Mouse (Mus musculus) brain, adult 2 months (tissue): ENCODE data around the gene Ebf3.

Experiments
- DNase-seq: peaks from one replicate; pipeline ENCODE4 v3.0.0; 2011; ENCODE audit warnings: low read depth, low spot score

Gene Ebf3

DNA sequence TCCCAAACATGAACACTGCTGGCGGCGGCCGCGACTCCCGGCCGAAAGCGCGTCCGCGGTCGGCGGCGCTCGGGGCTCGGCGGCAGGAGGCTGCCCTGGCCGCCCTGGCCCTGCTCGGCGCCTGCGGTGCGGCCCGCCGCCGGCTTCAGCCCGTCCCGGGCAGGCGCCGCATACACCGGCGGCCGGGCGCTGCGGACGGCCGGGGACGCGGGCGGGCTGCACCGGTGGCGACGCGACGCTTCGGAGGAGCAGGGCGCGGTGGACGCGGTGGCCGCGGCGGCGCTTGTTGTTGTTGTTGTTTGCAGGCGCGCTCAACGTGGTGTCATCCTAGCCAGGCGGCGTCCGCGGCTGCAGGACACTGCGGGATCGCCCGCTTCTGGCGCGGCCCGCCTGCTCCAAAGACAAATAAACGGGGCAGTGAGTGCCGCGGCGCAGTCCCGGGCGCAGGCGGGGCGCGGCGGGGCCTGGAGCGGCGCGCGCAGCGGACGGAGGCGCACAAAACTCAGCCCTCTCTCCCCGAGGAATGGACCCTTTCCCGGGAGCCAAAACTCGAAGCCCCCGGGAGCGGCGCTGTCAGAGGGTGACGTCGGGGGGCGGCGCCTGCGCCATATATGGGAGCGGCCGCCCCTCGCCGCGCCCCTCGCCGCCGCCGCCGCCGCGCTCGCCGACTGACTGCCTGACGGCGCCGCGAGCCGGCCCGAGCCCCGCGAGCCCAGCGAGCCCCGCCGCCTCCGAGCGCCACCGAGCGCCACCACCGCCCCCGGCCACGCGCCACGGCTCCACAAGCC lies at the start of gene Ebf3:
Gene Ebf3 (minus strand): TSS at position 542 of the 788 bp plus-strand sequence.
- DNase-seq: no peak

DNA sequence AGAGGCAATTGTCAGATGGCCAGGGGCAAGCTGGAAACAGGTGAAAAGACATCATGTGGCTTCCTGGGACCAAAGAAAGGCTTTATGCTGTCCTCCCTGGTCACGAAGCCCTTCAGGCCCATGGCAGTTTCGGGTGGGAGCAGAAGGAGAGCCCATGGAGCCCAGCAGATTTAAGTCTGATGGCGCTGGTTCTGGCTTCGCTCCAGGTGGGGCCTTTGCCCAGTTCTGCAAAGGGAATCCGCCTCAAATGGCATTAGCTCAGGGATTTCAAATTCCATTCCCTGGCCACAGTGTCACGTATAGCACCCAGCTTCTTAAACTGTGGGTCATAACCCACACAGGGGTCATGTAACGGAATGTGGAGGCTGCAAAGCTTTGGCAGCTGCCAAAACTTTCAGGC lies 32.6 kb upstream of the Ebf3 start:
- DNase-seq: no peak

DNA sequence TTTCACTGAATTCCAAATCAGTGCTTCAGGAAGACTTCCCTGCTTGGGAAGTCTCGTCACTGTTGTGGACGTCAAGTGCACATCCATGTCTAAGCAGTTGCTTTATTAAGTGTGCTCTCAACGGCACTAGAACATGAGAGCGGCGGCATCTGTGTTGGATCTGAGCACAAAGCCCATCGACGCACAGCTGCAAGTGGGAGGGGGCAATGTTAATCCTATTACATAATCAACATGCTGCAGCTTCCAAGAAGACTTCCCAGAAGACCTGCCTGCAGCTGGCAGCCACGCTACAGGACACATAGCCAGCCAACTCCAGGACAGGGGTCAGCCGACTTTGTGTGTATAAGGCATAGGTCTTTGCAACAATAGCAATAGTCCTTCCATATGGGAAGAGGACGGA lies 31.8 kb upstream of the Ebf3 start:
- no peak for DNase-seq

DNA sequence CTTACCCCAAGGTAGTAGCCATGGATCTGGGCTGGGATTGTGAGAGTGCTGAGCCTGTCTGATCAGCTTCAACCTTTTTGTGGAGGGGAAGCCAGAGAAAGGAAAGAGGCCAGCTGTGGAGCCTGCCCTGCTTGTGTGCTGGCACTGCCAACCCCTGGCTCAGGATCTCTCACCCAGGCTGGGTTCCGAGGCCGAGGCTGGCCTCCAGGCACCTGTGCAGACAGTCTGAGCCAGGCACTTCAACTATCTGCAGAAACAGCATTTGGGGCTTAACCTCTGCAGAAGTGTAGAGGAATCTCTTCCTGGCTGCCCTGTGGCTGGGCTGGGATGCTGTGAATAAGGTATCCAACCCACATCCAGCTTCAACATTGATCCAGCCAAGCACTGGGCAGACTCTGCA lies 19.7 kb upstream of the Ebf3 start:
- no peak for DNase-seq

DNA sequence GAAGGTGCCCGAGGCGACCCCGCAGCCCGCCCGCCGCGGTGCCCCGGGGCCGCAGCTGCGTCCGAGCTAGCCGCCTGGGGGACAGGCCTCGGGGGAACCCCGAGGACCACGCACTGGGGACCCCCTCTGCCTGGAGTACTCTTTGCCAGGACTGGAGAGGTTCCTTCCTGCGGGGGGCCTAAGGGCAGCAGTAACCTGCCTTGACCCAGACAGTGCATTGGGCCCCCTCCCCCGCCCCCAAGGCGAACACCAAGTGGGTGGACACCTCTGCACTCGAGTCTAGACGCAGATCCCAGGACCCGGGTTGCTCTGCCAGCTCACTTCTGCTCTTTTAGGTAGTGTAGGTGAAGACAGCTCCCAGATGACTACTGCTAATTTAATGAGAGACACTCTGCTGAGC lies 8.7 kb upstream of the Ebf3 start:
- no peak for DNase-seq

DNA sequence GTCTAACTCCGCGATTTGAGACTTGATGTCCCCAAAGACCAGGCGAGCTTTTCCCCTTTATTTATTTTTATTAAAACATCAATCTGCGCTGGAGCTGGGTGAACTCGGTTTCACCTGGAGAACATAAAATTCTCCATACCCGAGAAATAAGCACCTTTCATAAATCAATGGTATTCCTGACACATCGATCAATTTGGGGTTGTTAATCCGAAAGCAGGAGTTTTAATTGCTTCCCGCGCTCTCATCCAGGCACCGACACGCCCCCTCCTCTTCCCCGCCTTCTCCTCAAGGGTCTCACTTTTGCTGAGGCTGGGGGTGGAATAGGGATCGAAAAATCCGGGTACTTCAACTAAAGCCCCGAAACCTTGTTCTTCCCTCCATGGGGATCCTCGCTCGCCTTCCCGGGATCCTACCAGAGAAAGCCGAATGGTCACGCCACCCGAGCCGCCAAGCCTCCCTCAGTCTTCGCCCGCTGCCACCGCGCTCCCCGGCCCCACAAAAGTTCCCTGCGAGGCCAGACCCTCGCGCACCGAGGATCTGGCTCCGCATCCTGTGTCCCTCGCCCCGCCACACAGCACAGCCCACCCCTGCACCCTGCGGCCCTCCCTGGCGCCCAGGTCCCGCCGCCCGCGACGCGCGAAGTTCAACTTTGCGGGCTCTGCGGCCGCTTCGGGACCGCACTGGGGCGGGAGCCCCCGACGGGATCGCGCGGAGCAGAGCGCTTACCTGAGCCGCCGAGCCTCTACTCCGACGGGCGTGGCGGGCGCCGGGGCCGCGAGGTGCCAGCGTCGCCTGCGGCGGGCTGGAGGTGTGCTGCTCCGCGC lies 7.9 kb upstream of the Ebf3 start:
- no peak for DNase-seq

DNA sequence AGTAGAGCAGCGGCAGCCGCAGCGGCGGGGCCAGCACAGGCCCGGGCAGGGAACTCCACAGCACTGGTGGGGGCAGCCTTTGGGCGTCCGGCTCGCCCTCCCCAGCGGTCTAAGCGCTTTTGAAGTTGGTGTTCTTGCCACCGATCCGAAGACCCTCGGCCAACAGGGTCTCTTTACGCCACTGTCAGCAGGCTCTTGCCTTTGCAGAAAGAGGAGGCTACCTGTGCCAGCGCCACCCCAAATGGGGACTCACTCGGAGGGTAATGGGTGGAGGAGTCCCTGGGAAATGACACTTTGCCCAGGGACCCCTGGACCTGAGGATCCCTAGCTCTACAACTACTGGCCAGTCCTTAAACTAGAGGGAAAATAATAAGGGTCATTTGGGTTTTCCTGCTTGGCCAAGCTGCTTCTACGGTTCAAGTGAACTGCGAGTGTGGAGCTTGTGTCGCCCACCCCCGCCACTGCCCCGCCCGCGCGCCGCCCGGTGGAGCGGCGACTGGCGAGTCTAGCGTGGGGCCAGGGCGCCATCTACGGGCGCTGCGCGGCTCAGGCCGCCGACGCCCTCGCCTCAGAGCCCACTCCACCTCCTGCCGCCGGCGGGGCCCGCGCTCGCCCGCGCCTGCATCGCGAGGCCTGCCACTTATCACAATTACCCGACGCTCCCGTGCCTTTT lies 7.0 kb upstream of the Ebf3 start:
- DNase-seq: peak; percentile 36

DNA sequence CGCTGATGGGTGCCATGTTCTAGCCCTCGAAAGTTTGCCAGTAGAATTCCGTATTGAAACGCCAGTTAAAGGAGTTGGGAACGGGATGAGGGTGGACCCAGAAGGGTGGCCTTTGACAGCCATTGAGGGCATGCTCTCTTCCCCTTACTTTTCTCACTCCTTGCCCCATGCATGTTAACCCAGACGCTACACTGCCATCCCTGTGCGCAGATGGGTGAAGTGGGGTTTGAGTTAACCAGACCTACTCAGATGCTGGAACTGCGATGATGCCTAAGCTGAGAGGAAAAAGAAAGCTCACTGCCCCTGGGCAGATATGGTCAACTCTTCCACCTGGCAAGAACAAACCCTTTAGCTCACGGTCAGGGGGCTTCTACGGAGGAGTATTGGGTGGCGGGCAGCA lies 6.1 kb upstream of the Ebf3 start:
- no peak for DNase-seq

DNA sequence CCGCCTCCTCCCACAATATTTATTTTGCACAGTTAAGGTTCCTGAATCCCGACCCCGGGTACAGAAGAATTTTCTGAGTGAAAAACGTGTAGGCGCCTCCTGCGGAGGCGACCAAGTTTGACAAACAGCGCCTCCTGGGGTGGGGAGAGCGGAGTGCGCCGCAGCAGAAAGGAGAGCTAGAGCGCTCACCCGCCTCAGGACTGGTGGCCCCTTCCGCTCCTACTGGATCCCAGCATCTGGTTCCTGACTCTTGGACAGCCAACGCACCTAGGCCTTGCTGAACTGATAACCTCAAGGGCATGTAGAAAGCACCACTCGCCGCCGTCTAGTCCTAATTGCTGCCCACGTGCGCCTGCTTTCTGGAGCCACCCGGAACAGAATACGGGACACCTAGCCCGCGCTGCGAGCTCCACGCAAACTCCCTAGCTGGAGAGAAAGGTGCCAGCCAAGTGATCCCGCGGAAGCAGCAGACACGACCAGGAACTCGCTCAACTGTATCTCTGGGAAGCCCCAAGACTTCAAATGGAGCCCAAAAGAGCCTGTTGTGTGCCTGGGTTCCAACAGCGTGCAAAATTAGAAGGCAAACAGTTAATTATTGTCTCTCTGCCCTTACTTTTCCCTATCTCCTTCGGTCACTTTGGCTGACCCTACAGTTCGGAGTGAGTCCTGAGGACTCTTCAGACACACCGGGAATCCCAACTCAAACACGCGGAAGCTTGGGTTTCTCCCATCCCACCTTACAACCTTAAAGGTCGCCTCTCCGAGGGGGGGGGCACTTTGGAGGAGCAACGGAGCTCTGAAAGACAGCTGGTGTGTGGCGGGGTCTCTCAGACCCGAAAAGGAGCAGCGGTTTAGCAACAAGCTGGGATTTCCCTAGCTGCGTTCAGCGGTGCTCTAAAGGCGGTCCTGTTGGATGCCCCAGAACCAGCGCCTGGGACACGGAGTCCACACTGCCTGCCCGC lies 5.0 kb upstream of the Ebf3 start:
- DNase-seq: no peak

DNA sequence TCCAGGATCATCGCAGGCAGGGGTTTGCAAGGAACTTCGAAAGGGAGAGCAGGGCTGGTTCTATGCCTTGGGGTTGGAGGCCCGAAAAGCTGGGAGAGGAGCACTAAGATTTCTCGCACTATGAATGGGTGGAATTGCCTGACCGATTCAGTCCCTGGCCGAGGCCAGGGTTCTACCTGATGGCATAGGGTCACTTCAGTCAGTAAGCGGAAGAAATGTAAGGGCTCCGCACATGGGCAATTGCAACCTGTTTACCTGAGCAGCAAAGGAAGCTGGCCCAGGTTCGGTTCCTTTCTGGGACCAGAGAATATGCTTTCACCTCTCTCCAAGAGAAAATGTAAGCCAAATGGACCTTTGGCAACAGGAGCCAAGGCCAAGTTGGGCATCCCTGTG lies 4.1 kb upstream of the Ebf3 start:
- DNase-seq: no peak

DNA sequence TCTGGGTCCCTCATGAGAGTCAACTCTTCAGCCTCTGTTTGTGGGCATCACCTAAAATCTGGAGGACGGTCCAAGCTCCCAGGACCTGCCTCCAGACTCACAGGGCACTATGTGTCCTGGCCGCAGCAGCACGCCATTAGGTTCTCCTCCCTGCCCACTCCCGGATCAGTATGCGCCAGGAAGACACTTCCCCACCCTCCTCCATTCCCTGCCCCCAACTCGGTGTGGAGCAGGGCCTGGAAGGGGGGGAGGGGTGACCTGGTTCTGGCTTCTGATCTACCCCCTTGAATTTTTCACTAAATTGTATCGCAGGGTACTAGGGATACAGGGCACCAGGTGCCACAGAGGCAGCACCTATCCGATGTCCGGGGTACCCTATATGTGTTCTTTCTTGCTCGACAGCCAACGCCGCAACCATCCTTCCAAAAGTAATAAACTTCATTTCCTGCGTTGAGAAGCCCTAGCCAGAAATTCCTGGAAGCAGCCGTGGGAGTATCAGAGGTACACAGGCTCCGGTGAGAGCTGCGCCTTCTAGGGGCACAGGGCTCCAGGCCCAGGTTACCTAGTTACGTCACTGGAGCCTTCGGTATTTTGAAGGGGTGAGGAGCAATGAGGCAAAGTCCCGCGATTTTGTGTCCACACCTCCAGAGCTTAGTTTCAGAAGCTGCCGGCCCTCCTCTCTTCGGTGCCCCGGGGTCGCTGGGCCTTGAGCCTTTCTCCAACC lies 3.6 kb upstream of the Ebf3 start:
- DNase-seq: no peak

DNA sequence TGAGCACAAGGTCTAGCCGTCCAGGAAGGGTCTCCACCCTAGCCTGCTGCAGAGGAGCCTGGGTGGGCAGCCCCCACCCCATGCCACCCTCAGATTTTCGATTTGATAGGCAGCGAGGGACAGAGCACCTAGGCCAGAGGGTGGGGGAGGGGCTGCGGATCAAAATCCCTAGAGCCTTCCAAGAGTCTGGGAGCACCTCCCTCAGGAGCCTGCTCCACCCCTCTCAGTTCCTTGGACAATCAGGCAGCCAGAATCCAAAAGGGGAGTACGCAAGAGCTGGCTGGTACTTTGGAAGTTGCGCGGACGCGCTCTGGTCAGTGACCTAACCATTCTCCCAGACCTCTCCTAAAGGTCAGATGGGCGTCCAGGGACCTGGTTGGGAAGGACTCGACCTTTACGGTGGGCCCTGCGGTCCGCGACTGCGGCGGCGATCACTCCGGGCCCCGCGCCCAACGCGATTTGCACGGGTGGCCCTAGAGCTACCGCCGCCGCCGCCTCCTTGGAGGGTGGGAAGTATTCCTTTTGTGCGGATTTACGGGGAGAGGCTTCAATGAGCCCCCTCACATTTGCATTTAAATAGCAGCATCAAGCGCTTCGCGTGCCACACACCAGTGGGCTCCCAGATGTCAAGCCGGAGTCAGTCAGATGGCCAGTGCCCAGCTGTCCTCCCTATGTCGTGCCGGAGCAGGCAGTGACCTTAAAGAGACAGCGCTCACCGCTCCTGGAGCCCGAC lies 2.8 kb upstream of the Ebf3 start:
- DNase-seq: no peak

DNA sequence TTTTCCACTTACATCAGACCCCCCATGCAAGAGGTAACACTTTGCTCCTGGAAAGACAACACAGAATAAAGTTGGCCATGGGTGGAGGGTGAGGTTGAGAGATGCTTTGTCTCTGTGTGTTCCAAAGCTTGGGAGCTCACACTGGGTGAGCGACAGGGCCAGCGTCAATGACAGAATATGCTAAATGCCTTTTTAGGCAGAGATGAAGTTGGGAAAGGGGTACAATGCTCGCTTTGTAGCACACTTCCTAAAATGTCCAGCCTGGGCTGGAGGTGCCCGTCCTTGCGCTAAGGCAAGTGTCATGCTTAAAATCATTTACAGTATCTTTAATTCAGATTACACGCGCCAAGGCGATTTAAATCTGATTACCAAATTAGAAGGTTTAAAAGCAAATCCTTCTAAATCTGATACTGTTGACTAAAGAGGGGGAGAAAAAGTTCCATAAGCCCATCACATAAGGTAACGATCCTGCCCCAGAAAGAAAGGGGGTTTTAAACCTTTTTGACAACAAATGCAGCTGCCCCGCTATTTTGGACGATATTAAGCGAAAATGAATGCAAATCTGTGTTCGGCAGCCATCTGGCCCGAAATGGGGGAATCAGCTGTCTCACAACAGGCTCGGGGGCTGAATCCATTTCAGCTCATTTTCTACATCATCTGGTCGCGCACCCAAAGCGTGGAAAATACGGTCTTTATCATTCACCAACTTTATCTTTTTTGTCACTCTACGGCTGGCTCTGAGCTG lies 2.1 kb upstream of the Ebf3 start:
- no peak for DNase-seq

DNA sequence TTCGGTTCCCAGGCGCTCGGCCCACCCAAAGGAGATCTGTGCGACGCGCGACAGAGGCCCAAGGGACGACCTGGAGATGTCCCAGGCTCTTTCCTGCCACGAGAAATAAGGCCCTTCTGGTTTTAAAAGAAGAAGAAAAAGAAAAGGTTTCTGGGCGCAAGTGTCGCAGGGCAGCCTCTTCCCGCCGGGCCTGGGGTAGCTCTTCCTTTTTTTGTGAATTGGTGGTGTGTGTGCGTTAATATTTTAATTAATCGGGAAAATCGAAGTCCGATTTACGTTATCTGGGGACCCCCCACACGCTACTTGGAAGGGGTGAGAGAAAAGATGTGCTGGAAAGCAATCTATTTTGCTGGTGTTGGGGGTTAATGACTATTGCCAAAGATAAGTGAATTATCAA lies 1.3 kb upstream of the Ebf3 start:
- DNase-seq: no peak

DNA sequence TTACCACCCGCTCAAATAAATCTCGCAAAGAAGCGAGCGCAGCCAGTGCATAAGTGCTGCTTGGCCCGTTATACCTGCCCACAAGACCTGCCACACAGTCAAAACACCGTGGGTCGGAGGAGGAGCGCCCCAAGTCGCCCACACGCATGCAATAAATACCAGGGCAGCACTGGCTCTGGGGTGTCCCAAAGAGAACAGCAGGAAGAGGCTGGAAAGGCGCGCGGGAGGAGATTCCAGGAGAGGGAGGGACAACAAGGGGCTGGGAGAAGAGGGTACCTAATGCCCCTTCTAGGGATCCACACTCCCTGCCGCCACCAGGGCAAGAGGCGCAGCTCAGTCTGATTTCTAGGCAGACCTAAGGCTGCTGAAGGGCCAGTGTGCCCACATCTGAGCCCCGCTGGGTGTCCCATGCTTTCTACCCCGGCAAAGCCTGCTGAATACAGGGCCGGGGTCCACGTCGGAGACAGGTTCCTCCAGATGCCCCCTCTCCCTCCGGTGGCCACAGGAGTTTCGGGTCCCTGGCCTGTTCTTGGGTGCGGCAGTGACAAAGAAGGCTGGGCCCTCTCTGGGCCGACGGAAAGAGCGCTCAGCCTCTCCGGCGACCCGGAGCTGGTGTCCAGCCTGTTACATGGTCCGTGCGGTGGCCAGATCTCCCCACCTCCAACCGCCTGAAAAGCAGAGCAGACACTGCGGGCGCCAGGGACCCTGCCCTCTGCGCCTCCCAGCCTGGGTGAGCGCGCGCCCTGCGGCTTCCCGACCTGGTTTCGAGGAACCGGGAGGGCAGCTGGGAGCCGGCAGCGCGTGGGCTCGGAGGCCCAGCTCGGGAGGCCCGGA lies 682 bp upstream of the Ebf3 start:
- DNase-seq: no peak

DNA sequence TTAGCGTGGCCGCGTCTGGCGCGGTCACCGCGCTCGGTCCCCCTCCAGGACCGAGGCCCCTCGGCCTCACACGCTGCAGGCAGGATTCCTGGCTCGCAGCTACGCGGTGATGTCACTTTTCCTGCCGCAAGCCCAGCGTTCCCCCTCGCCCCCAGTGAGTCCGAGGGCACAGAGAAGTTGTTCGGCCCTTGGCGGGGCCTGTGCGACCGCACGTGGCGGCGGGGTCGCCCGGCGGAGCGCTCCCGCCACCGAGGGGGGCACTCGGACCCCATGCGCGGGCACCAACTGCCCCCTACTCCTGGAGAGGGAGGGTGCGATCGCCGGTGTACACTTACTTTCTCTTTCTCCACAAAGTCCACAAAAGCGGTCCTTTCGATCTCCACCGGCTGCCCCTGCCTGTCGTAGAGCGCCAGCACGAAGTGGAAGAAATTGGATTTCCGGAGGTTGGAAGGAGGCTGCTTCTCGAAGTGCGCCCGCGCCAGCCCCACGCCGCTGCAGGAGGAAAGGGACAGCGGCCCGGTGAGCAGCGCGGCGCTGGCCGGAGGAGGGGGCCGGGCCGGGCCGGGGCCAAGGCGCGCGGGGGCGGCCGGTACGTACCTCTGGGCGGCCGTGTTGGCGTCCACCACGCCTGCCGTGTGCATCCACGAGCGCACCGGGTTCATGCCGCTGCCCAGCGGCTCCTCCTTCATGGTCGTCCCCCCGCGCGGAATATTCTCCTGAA lies 902 bp downstream of the Ebf3 start:
- no peak for DNase-seq

DNA sequence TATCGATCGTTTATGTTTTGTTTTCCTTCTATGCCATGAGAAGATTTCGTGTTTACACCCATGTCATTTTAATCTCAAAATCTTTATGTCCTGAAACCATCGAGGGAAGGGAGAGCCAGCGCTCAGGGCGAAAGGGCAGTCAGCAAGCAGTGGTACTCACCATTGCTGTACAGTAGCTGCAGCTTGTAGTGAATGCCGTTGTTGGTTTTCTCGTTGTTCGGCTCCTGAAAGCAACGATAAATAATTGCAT lies 1.4 kb downstream of the Ebf3 start:
- no peak for DNase-seq
